Mouse (Mus musculus): Measurements from ENCODE around the gene Herc2. TPM values are rescaled to one million over a fixed set of nuclear protein-coding genes. Genes with fewer than 3 reads are reported as not detected.

The Herc2 gene
- polyA plus RNA-seq, 1 experiment from 2014 or later = 51.5 TPM

DNA sequence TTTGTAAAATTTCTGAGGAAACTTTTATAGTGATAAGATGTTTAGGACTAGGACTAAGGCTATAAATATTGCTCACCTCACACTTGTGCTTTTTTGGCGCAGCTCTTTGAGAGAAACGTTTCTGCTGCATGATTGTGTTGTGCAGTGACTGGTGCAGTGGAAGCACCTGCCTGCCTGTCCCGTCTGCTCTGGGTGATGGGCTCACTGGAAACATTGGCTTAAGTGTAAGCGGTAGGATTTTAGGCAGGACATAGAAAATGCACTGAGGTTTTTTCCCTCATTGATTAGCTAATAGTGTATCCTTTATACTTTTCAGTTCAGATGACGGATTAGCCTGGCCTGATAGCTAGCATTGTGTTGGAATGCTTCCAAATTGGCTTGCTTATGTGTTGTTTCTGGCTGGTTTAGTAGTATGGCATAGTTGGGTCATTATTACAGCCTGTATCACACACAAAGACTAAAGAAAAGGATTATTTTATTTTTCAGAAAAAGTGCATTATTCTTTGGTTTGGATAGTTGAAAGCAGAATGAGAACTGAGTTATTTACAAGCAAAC, 52.4 kb downstream of the Herc2 start:
- H3K9me3 ChIP-seq (replicated peaks; ENCODE audit: control insufficient read depth, low read length, poor library complexity, severe bottlenecking) = no peaks in the 10 kb centered on the region
- no peak overlapping the region for H3K9ac ChIP-seq (ENCODE audit: low read depth, low read length)
- no peak overlapping the region for H3K4me3 ChIP-seq (ENCODE audit: low read depth, low read length)
- H3K27me3 ChIP-seq (ENCODE audit: control insufficient read depth, insufficient read depth, low read depth, low read length) = no peaks in the 10 kb centered on the region
- 78% methylated on average over 5 of the region's 5 CpGs for WGBS
- no peaks in the 10 kb centered on the region for H3K4me1 ChIP-seq (ENCODE audit: control insufficient read depth, insufficient read depth, low read length)
- H3K4me2 ChIP-seq (ENCODE audit: low read length) = no peak overlapping the region
- no peak overlapping the region for H3K27ac ChIP-seq (ENCODE audit: low read length)
- peaks cover 27% of the 10 kb centered on the region for H3K36me3 ChIP-seq (ENCODE audit: control insufficient read depth, insufficient read depth, low read length)
- no peak for ATAC-seq

DNA sequence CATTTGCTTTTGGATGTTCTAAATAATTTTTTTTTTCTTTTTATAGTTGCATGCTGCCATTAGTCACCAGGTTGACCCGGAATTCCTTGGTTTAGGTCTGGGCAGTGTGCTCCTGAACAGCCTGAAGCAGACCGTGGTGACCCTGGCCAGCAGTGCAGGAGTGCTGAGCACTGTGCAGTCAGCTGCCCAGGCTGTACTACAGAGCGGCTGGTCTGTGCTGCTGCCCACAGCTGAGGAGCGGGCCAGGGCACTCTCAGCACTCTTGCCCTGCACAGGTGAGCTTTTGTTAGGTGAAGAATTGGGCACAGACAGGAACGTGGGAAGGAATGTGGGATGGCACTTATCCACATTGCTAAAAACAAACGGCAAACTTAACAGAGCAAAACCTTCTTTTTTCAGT, 63.0 kb downstream of the Herc2 start:
- Histone ChIP-seq H3K9ac (ENCODE audit: low read depth, low read length) (no peak overlapping the region), H3K4me1 (ENCODE audit: control insufficient read depth, insufficient read depth, low read length) (no peaks in the 10 kb centered on the region), H3K4me2 (ENCODE audit: low read length) (no peak overlapping the region), H3K27me3 (ENCODE audit: control insufficient read depth, insufficient read depth, low read depth, low read length) (no peaks in the 10 kb centered on the region), H3K9me3 (replicated peaks; ENCODE audit: control insufficient read depth, low read length, poor library complexity, severe bottlenecking) (no peaks in the 10 kb centered on the region), H3K36me3 (ENCODE audit: control insufficient read depth, insufficient read depth, low read length) (peaks cover 21% of the 10 kb centered on the region), H3K27ac (ENCODE audit: low read length) (no peak overlapping the region), H3K4me3 (ENCODE audit: low read depth, low read length) (no peak overlapping the region)
- 91% methylated on average over 6 of the region's 6 CpGs for WGBS
- ATAC-seq = no peak

DNA sequence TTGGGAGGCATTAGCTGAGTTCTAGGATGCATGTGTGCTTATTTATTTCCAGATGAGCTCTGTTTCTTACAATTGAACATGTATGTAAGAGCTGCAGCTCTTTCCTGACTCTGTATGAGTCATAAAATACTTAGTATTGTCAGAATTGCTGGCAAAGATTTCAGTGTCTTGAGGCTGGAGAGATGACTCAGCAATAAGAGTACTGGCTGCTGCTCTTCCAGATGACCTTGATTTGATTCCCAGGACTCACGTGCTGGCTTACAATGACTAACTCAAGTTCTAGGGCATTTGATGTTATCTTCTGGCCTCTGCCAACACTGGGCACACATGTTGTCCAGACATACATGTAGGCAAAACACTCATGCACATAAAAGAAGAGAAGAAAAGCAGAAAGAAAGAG, 64.2 kb downstream of the Herc2 start:
- Histone ChIP-seq H3K36me3 (ENCODE audit: control insufficient read depth, insufficient read depth, low read length) (peaks cover 15% of the 10 kb centered on the region; the same call in 1 of the 2 replicates), H3K27me3 (ENCODE audit: control insufficient read depth, insufficient read depth, low read depth, low read length) (no peaks in the 10 kb centered on the region), H3K9me3 (replicated peaks; ENCODE audit: control insufficient read depth, low read length, poor library complexity, severe bottlenecking) (no peaks in the 10 kb centered on the region), H3K4me3 (ENCODE audit: low read depth, low read length) (no peak overlapping the region), H3K9ac (ENCODE audit: low read depth, low read length) (no peak overlapping the region), H3K27ac (ENCODE audit: low read length) (no peak overlapping the region), H3K4me1 (ENCODE audit: control insufficient read depth, insufficient read depth, low read length) (no peaks in the 10 kb centered on the region), H3K4me2 (ENCODE audit: low read length) (no peak overlapping the region)
- WGBS = 85% methylated on average over 1 of the region's 1 CpGs
- no peak for ATAC-seq

GRCm38 (mm10) chr7:56120968-56121367, 71.0 kb downstream of the Herc2 start:
- no peaks in the 10 kb centered on the region for H3K4me1 ChIP-seq (ENCODE audit: control insufficient read depth, insufficient read depth, low read length)
- no peak overlapping the region for H3K27ac ChIP-seq (ENCODE audit: low read length)
- H3K9me3 ChIP-seq (replicated peaks; ENCODE audit: control insufficient read depth, low read length, poor library complexity, severe bottlenecking) = no peaks in the 10 kb centered on the region
- H3K27me3 ChIP-seq (ENCODE audit: control insufficient read depth, insufficient read depth, low read depth, low read length) = no peaks in the 10 kb centered on the region
- H3K9ac ChIP-seq (ENCODE audit: low read depth, low read length) = no peak overlapping the region
- no peak overlapping the region for H3K4me3 ChIP-seq (ENCODE audit: low read depth, low read length)
- 88% methylated on average over 7 of the region's 7 CpGs for WGBS
- peaks cover 16% of the 10 kb centered on the region for H3K36me3 ChIP-seq (ENCODE audit: control insufficient read depth, insufficient read depth, low read length)
- no peak overlapping the region for H3K4me2 ChIP-seq (ENCODE audit: low read length)
- ATAC-seq = no peak

DNA sequence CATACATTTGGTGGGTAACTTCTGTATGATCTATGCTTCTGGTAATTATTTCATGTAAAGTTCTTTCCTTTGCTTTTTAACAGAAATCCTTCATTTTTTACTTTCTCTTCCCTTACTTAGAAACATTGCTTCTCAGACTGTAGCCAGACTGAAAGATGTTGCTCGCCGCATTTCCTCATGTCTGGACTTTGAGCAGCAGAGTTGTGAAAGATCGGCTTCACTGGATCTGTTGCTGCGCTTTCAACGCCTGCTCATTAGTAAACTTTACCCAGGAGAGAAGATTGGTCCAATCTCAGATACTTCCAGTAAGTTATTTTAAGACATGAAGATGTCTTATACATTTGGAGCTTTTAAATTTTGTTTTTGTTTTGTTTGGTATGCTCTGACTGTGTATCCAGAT, 71.4 kb downstream of the Herc2 start:
- no peak for ATAC-seq
- H3K9me3 ChIP-seq (replicated peaks; ENCODE audit: control insufficient read depth, low read length, poor library complexity, severe bottlenecking) = no peaks in the 10 kb centered on the region
- H3K9ac ChIP-seq (ENCODE audit: low read depth, low read length) = no peak overlapping the region
- no peaks in the 10 kb centered on the region for H3K4me1 ChIP-seq (ENCODE audit: control insufficient read depth, insufficient read depth, low read length)
- H3K27ac ChIP-seq (ENCODE audit: low read length) = no peak overlapping the region
- 97% methylated on average over 5 of the region's 5 CpGs for WGBS
- H3K4me2 ChIP-seq (ENCODE audit: low read length) = no peak overlapping the region
- peaks cover 18% of the 10 kb centered on the region for H3K36me3 ChIP-seq (ENCODE audit: control insufficient read depth, insufficient read depth, low read length)
- no peak overlapping the region for H3K4me3 ChIP-seq (ENCODE audit: low read depth, low read length)
- no peaks in the 10 kb centered on the region for H3K27me3 ChIP-seq (ENCODE audit: control insufficient read depth, insufficient read depth, low read depth, low read length)

DNA sequence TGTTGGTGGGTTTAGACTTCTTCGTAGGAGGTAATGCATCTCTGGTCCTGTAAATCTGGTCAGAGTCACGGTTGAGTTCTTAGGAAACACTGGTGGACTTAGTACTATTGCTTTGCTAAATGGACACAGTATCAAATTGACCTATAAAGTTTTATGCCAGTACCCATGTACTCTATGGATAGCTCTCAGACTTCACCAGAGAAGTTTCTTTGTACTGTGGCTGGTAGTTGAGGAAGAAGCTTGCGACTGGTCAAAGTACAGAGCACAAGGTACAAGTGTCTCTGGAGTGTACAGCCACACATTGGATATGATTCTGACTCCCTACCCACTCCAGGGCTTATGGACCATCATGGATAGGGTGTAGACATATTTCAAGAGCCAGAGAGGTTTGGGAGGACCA, 78.1 kb downstream of the Herc2 start:
- Histone ChIP-seq H3K4me2 (ENCODE audit: low read length) (no peak overlapping the region), H3K4me1 (ENCODE audit: control insufficient read depth, insufficient read depth, low read length) (no peaks in the 10 kb centered on the region), H3K9ac (ENCODE audit: low read depth, low read length) (no peak overlapping the region), H3K36me3 (ENCODE audit: control insufficient read depth, insufficient read depth, low read length) (peaks cover 18% of the 10 kb centered on the region), H3K27me3 (ENCODE audit: control insufficient read depth, insufficient read depth, low read depth, low read length) (no peaks in the 10 kb centered on the region), H3K27ac (ENCODE audit: low read length) (no peak overlapping the region), H3K4me3 (ENCODE audit: low read depth, low read length) (no peak overlapping the region), H3K9me3 (replicated peaks; ENCODE audit: control insufficient read depth, low read length, poor library complexity, severe bottlenecking) (no peaks in the 10 kb centered on the region)
- WGBS = 97% methylated on average over 3 of the region's 3 CpGs
- ATAC-seq = no peak

DNA sequence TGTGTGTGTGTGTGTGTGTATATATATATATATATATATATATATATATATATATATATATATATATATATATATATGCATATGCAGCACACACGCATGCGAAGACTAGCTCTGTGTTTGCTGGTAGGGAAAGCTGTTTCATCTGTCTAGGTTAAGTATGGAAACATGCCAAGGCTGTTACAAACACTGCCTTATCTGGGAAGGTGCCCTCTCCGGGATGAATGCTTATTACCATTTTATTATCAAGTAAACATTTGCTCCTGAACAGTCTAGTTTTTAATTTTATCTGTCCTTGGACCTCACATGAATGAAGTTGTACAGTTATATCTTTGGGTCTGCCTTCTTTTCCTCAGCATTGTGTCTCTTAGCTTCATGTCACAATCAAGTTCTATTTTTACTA, 79.6 kb downstream of the Herc2 start:
- Histone ChIP-seq H3K4me3 (ENCODE audit: low read depth, low read length) (no peak overlapping the region), H3K4me2 (ENCODE audit: low read length) (no peak overlapping the region), H3K27me3 (ENCODE audit: control insufficient read depth, insufficient read depth, low read depth, low read length) (no peaks in the 10 kb centered on the region), H3K36me3 (ENCODE audit: control insufficient read depth, insufficient read depth, low read length) (peaks cover 23% of the 10 kb centered on the region), H3K9ac (ENCODE audit: low read depth, low read length) (no peak overlapping the region), H3K9me3 (replicated peaks; ENCODE audit: control insufficient read depth, low read length, poor library complexity, severe bottlenecking) (no peaks in the 10 kb centered on the region), H3K27ac (ENCODE audit: low read length) (no peak overlapping the region), H3K4me1 (ENCODE audit: control insufficient read depth, insufficient read depth, low read length) (no peaks in the 10 kb centered on the region)
- 95% methylated on average over 3 of the region's 3 CpGs for WGBS
- ATAC-seq = no peak

DNA sequence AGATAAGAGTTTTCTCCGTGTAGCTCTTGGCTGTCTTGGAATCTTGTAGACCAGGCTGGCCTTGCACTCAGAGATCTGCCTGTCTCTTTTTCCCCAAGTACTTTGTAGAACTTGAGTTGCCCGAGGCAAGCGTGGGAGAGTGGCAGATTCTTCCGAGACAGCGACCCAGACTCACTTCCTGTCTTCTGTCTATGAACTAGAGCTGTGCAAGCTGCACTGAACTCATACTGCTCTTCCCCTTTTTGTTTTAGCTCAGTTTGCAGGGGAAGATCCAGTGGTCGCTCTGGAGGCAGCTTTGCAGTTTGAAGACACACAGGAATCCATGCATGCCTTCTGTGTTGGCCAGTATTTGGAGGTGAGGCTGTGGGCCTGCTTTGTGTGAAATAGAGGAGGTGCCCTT, 81.6 kb downstream of the Herc2 start:
- Histone ChIP-seq H3K36me3 (ENCODE audit: control insufficient read depth, insufficient read depth, low read length) (peaks cover 23% of the 10 kb centered on the region), H3K4me3 (ENCODE audit: low read depth, low read length) (no peak overlapping the region), H3K27ac (ENCODE audit: low read length) (no peak overlapping the region), H3K9me3 (replicated peaks; ENCODE audit: control insufficient read depth, low read length, poor library complexity, severe bottlenecking) (no peaks in the 10 kb centered on the region), H3K27me3 (ENCODE audit: control insufficient read depth, insufficient read depth, low read depth, low read length) (no peaks in the 10 kb centered on the region), H3K4me1 (ENCODE audit: control insufficient read depth, insufficient read depth, low read length) (no peaks in the 10 kb centered on the region), H3K9ac (ENCODE audit: low read depth, low read length) (no peak overlapping the region), H3K4me2 (ENCODE audit: low read length) (no peak overlapping the region)
- ATAC-seq = no peak
- WGBS = 87% methylated on average over 6 of the region's 6 CpGs

GRCm38 (mm10) chr7:56138706-56139105, 88.7 kb downstream of the Herc2 start:
- Histone ChIP-seq H3K27ac (ENCODE audit: low read length) (no peak overlapping the region), H3K36me3 (ENCODE audit: control insufficient read depth, insufficient read depth, low read length) (peaks cover 18% of the 10 kb centered on the region), H3K9ac (ENCODE audit: low read depth, low read length) (no peak overlapping the region), H3K4me1 (ENCODE audit: control insufficient read depth, insufficient read depth, low read length) (no peaks in the 10 kb centered on the region), H3K9me3 (replicated peaks; ENCODE audit: control insufficient read depth, low read length, poor library complexity, severe bottlenecking) (no peaks in the 10 kb centered on the region), H3K4me3 (ENCODE audit: low read depth, low read length) (no peak overlapping the region), H3K27me3 (ENCODE audit: control insufficient read depth, insufficient read depth, low read depth, low read length) (no peaks in the 10 kb centered on the region), H3K4me2 (ENCODE audit: low read length) (no peak overlapping the region)
- ATAC-seq = no peak
- 92% methylated on average over 7 of the region's 7 CpGs for WGBS
